Mouse (Mus musculus) right cerebral cortex, adult 18-20 months (tissue): ENCODE data around the gene CN725425.

ENCODE experiments used
- DNase-seq: peaks from one replicate; pipeline ENCODE4 v3.0.0; 2022; ENCODE audit warnings: mixed read lengths

Gene CN725425

GRCm38 (mm10) chr15:91237294-91237693 lies 38.0 kb downstream of the CN725425 start:
- no peak for DNase-seq

- no peak for DNase-seq
These were observed 41.5 kb downstream of the CN725425 start for GRCm38 (mm10) chr15:91240683-91241335.

GRCm38 (mm10) chr15:91250815-91251214 lies 51.5 kb downstream of the CN725425 start:
- DNase-seq = no peak

- no peak for DNase-seq
These were observed 52.5 kb downstream of the CN725425 start for GRCm38 (mm10) chr15:91251544-91252408.

GRCm38 (mm10) chr15:91252956-91253355 lies 53.7 kb downstream of the CN725425 start:
- no peak for DNase-seq

GRCm38 (mm10) chr15:91255308-91255707 lies 56.0 kb downstream of the CN725425 start:
- DNase-seq = no peak

GRCm38 (mm10) chr15:91257140-91257539 lies 57.8 kb downstream of the CN725425 start:
- DNase-seq = no peak

- DNase-seq = no peak
These were observed 61.3 kb downstream of the CN725425 start for GRCm38 (mm10) chr15:91260578-91260977.

- no peak for DNase-seq
These were observed 64.6 kb downstream of the CN725425 start for GRCm38 (mm10) chr15:91263926-91264325.

GRCm38 (mm10) chr15:91268532-91268931 lies 69.2 kb downstream of the CN725425 start:
- no peak for DNase-seq

GRCm38 (mm10) chr15:91275961-91276360 lies 76.7 kb downstream of the CN725425 start:
- no peak for DNase-seq

GRCm38 (mm10) chr15:91279571-91279970 lies 80.3 kb downstream of the CN725425 start:
- no peak for DNase-seq

- no peak for DNase-seq
These were observed 82.2 kb downstream of the CN725425 start for GRCm38 (mm10) chr15:91281521-91281920.

GRCm38 (mm10) chr15:91282822-91283221 lies 83.5 kb downstream of the CN725425 start:
- DNase-seq = no peak

- no peak for DNase-seq
These were observed 84.1 kb downstream of the CN725425 start for GRCm38 (mm10) chr15:91283418-91283817.

- DNase-seq = no peak
These were observed 100.1 kb downstream of the CN725425 start for GRCm38 (mm10) chr15:91299319-91299835.

GRCm38 (mm10) chr15:91301366-91301765 lies 102.1 kb downstream of the CN725425 start:
- DNase-seq = peak; percentile 89

- DNase-seq = peak; percentile 26
These were observed 105.1 kb downstream of the CN725425 start for GRCm38 (mm10) chr15:91304296-91304852.
